Mouse (Mus musculus) thymus, adult 2 months (tissue): ENCODE data around the gene Gast. TPM values are rescaled to one million over a fixed set of nuclear protein-coding genes. Genes with fewer than 3 reads are reported as not detected.
"Not testable (repeated sequence)": the region's sequence is repeated elsewhere in the genome, so short reads cannot be mapped to it uniquely, and the experiment has no call there.

Experiments
- DNase-seq: peaks from one replicate; pipeline ENCODE4 v3.0.0; 2021
- H3K27ac ChIP-seq: fragments of 200-500 bp; 2 replicates; pipeline ENCODE4 v1.5.1; 2012; ENCODE audit warnings: low read length, control low read depth; ENCODE audit not compliant: control insufficient read depth, insufficient read depth
- H3K27me3 ChIP-seq: fragments of 200-500 bp; 2 replicates; pipeline ENCODE4 v1.6.1; 2012; ENCODE audit warnings: mild to moderate bottlenecking, low read length, moderate library complexity, mixed read lengths; ENCODE audit not compliant: control insufficient read depth, insufficient read depth
- H3K36me3 ChIP-seq: fragments of 200-500 bp; 2 replicates; pipeline ENCODE4 v1.6.1; 2012; ENCODE audit warnings: mild to moderate bottlenecking, low read length, moderate library complexity; ENCODE audit not compliant: control insufficient read depth, insufficient read depth
- H3K4me1 ChIP-seq: fragments of 200-500 bp; replicated peaks from 2 replicates; pipeline ENCODE4 v1.6.1; 2012; ENCODE audit warnings: low read length; ENCODE audit not compliant: control insufficient read depth, insufficient read depth
- H3K4me3 ChIP-seq: fragments of 200-500 bp; 2 replicates; pipeline ENCODE4 v1.5.1; 2012; ENCODE audit warnings: mild to moderate bottlenecking, low read length, control low read depth, moderate library complexity; ENCODE audit not compliant: control insufficient read depth, insufficient read depth
- CTCF ChIP-seq: fragments of 200-500 bp; IDR thresholded peaks from 2 replicates; pipeline ENCODE4 v1.5.1; 2012; ENCODE audit warnings: mild to moderate bottlenecking, control low read depth, low read length, moderate library complexity, borderline replicate concordance; ENCODE audit not compliant: control insufficient read depth, poor library complexity, insufficient read depth; ENCODE audit errors: extremely low read depth
- POLR2A ChIP-seq: fragments of 200-500 bp; IDR thresholded peaks from 2 replicates; pipeline ENCODE4 v1.6.1; 2012; ENCODE audit warnings: mild to moderate bottlenecking, low read length, control low read depth, moderate library complexity; ENCODE audit not compliant: control insufficient read depth, poor library complexity, insufficient read depth; ENCODE audit errors: extremely low read depth
- WGBS: fragments of 180-500 bp; shearing (Covaris S2); methylation state at CpG from one replicate; pipeline ENCODE4 v1.1.7; 2018; 5-methylcytosine and 5-hydroxymethylcytosine counted together
- polyA plus RNA-seq: library from polyadenylated mRNA; depleted of rRNA; stranded (reverse); fragments of >200 nt; gene quantifications from 2 replicates; pipeline ENCODE4 v1.2.3, GENCODE M21; 2012

The Gast gene
- polyA plus RNA-seq, 1 experiment, result 2.4 TPM

DNA sequence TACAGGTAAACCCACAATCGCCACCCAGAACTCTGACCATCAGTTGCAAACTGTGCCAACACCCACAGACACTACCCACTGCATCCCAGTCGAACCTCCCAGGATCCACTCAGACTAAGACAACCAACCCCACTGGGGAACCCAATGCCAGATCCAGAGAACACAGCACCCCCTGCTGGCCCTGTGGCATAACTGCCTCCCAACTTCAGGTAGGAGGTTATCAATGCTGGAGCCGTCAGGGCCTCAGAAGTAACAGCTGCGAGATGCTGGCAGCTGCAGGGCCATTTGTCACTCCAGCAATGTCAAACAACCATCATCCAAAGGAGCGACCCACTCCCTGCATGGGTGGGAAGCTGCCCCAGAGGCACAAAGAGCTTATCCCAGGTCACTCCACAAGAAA, 36.4 kb upstream of the Gast start:
- Histone ChIP-seq H3K4me3 (no peak overlapping the region; the same call in 1 of the 2 replicates), H3K27ac (no peak overlapping the region), H3K27me3 (no peaks in the 10 kb centered on the region), H3K36me3 (no peaks in the 10 kb centered on the region), H3K4me1 (peaks cover 4% of the 10 kb centered on the region)
- no peak for DNase-seq
- no peak; the same call in 1 of the 2 replicates for TF ChIP-seq CTCF
- no peak for TF ChIP-seq POLR2A
- WGBS, result 38% methylated on average over 5 of the region's 5 CpGs

DNA sequence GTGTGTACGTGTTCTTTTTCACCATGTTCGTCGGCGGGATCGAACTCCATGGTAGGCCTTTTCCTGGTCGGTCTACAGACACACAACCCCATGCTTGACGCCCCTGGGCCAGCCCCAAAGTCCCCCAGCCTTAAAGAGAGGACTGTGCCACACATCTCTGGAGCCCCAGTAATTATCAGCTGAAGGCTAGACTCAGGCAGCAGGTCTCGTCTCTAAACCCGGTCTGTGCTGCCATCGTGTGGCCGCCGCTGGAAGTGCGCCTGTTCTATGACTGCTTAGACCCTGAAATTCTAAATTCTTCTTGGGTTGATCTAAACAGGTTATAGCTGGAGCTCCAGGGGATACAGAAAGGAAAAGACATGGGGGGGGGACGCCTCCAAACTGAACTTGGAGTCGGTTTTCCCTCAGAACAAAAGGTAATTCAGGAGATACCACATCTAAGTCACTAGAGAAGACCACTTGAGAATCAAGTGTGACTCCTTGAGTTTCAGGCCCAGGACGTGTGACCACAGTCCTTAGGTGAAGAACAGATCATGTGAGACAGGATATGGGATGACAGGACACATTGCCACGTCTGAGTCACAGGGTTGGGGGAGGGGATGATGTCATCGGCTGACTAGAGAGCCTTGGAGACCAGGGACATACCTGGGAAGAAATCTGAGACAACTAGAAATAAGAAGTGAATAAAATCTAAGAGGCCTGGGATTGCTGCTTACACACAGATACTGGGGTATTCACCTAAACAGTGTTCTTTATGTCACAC, 35.8 kb upstream of the Gast start:
- peak; percentile 81 for DNase-seq
- TF ChIP-seq POLR2A (no peak), CTCF (peak; percentile 87)
- Histone ChIP-seq H3K36me3 (no peaks in the 10 kb centered on the region), H3K27me3 (no peaks in the 10 kb centered on the region), H3K4me1 (peaks cover 4% of the 10 kb centered on the region), H3K4me3 (no peak overlapping the region; the same call in 1 of the 2 replicates), H3K27ac (no peak overlapping the region)
- WGBS, result 23% methylated on average over 18 of the region's 18 CpGs

DNA sequence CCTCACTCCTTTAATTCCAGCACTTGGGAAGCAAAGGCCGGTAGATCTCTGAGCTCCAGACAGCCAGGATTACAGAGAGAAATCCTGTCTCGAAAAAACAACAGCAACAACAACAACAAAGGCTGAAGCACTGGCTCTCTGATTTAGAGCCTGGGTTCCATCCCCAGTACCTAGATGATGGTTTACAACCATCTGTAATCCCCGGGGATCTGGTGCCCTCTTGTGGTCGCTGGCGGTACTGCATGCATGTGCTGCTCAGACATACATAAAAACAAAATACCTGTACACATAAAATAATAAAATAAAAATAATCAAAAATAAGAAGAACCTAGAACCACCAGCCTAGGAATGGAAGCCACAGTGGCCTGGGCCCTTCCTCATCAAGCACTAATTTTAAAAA, 33.9 kb upstream of the Gast start:
- H3K27me3 ChIP-seq, result no peaks in the 10 kb centered on the region
- peak; percentile 73 for DNase-seq
- WGBS, result 15% methylated on average over 5 of the region's 5 CpGs

DNA sequence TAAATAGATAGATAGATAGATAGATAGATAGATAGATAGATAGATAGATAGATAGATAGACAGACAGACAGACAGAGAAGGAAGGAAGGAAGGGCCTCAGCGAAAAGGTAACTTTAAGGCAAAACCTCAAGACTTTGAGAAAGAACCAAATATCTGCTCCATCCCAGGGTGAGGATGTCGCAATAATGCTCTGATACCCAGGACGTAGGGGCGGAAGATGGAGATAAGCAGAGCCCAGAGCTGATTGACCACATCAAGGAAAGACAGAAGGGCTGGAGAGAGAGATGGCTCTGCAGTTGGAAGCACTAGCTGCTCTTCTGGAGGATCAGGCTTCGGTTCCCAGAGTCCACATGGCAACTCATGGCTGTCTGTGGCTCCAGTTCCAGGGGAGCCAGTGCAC, 32.9 kb upstream of the Gast start:
- no peak overlapping the region for H3K27ac ChIP-seq
- TF ChIP-seq CTCF, result no peak
- no peak for TF ChIP-seq POLR2A
- no peaks in the 10 kb centered on the region for H3K27me3 ChIP-seq
- H3K36me3 ChIP-seq, result no peaks in the 10 kb centered on the region
- no peak overlapping the region for H3K4me3 ChIP-seq
- H3K4me1 ChIP-seq, result peaks cover 4% of the 10 kb centered on the region
- no peak for DNase-seq
- WGBS, result 67% methylated on average over 5 of the region's 5 CpGs

More for the DNA sequence above, 33.9 kb upstream of the Gast start:
- TF ChIP-seq POLR2A (no peak), CTCF (peak; percentile 32; the same call in 1 of the 2 replicates)
- Histone ChIP-seq H3K4me3 (no peak overlapping the region), H3K4me1 (peaks cover 4% of the 10 kb centered on the region), H3K27ac (no peak overlapping the region), H3K36me3 (no peaks in the 10 kb centered on the region)

DNA sequence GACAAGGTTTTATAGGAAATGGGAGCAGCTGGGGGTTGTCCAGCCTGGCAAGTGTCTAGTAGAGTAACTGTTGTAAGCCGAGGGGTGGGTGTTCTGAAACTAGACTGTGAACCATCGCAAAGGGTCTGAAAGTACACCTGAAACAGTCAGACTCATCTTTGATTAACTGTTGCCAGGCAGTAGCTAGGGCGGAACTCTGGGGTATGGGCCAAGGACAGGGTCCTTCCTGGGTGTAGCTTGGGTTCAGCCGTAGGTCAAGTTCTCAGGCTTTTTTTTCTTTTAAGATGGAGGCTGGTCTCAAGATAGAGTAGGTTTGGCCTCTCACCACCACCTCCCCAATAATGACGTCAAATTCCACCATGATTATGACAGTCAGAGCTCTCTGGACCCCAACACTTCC, 26.3 kb upstream of the Gast start:
- no peak for TF ChIP-seq POLR2A
- TF ChIP-seq CTCF, result no peak
- Histone ChIP-seq H3K4me3 (no peak overlapping the region), H3K27ac (no peak overlapping the region), H3K36me3 (no peaks in the 10 kb centered on the region), H3K27me3 (no peaks in the 10 kb centered on the region), H3K4me1 (no peaks in the 10 kb centered on the region)
- 92% methylated on average over 5 of the region's 5 CpGs for WGBS
- DNase-seq, result no peak

DNA sequence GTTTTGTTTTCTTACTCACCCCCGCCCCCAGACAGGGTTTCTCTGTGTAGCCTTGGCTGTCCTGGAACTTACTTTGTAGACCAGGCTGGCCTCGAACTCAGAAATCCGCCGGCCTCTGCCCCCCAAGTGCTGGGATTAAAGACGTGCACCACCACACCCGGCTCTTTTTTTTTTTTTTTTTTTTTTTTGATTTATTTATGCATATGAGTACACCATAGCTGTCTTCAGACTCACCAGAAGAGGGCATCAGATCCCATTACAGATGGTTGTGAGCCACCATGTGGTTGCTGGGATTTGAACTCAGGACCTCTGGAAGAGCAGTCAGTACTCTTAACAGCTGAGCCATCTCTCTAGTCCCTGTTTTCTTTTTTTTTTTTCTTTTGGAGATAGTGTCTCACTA, 25.5 kb upstream of the Gast start:
- H3K4me3 ChIP-seq, H3K4me1 ChIP-seq, H3K27me3 ChIP-seq, H3K27ac ChIP-seq, H3K36me3 ChIP-seq, DNase-seq: not testable (repeated sequence)
- WGBS, result 95% methylated on average over 6 of the region's 6 CpGs

DNA sequence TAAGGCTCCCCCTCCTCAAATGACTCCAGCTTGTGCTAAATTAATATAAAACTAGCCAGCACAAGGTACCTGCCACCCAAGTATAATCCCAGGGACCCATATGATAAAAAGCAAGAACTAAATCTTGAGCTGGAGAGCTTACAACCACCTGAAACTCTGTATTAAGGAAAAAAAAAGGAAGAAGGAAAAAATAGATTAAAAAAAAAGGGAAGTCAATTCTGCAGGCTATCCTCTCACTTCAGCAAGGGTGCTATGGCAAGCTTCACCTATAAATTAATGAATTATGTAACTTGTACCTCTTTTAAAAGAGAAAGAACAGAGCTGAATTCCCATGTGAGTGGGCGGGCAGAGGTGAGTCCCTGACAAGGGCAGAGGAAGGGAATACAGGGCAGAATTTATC, 22.6 kb upstream of the Gast start:
- no peak overlapping the region for H3K27ac ChIP-seq
- no peaks in the 10 kb centered on the region for H3K36me3 ChIP-seq
- 42% methylated on average over 1 of the region's 1 CpGs for WGBS
- H3K27me3 ChIP-seq, result no peaks in the 10 kb centered on the region
- DNase-seq, result no peak
- H3K4me3 ChIP-seq, result no peak overlapping the region
- H3K4me1 ChIP-seq, result no peaks in the 10 kb centered on the region
- no peak for TF ChIP-seq CTCF
- TF ChIP-seq POLR2A, result no peak

DNA sequence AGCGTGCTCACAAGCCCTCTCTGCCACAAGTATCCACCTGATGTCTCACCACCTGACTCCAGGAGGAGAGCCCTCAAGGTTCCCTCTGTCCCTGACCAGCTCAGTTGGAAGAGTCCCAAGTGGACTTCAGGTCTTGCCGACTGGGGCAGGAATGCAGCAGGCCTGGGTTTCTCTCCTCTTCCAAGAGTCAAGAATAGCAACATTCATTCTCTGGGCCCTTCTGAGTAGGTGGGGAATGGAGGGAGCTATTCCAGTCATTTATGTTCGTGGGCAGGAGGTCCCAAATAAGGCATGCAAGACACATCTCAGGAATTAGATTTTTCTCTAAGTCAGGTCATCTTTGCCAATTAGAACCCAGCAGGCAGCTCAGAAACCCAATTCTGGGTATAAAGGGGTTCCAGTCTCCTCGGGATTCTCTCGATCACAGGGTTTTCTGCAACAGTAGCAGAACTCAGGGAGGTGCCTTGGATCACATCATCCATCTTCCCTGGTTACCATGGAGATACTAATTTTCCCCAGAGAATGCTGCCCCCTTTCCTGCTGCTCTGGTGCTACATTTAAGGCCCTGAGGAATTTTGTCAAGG, 22.0 kb upstream of the Gast start:
- 64% methylated on average over 5 of the region's 5 CpGs for WGBS
- DNase-seq, result no peak
- no peak overlapping the region for H3K27ac ChIP-seq

More for the DNA sequence above, 22.0 kb upstream of the Gast start:
- H3K36me3 ChIP-seq, result no peaks in the 10 kb centered on the region
- H3K4me1 ChIP-seq, result no peaks in the 10 kb centered on the region
- H3K27me3 ChIP-seq, result no peaks in the 10 kb centered on the region
- TF ChIP-seq POLR2A, result no peak
- TF ChIP-seq CTCF, result no peak
- no peak overlapping the region for H3K4me3 ChIP-seq
